Mouse (Mus musculus): Measurements from ENCODE around the gene Ccs. TPM values are rescaled to one million over a fixed set of nuclear protein-coding genes. Genes with fewer than 3 reads are reported as not detected.
"Not testable (repeated sequence)": the region's sequence is repeated elsewhere in the genome, so short reads cannot be mapped to it uniquely, and the experiment has no call there.

Ccs gene
- polyA plus RNA-seq (2015; fragmentation: Nextera tagmentation; extraction: Ambion mirVana), result 33.4 and 41.7 TPM in 2 replicates

GRCm38 (mm10) chr19:4839149-4839548 lies at the start of gene Ccs, which contains the start of gene Ccdc87:
TSS of gene Ccs (minus strand) at chr19:4839332.
TSS of gene Ccdc87 (plus strand) at chr19:4839366.
- H3K27ac ChIP-seq, result no peak within 1 kb of the TSS
- WGBS, result under 1% methylated on average over 25 of the region's 25 CpGs
- H3K4me3 ChIP-seq, result peak within 1 kb of the TSS; percentile 64

DNA sequence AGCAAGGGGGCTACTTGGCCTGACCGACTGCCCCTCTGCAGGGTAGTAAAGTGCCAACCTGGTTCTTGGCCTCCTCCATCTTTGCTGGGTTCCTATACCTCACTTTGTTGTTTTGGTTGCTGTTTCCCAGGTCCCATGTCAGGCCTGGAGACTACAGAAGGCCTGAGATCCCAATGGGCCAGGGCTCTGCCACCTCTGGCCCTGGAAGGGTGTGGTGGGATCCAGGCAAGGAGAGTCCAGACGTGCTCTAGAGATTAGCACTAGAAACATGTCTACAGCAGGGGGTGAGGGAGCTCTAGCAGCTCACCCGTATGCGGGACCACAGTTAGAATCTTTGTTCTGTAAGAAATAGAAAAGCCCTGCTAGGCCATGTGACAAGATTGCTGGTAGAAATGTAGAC lies 44.8 kb upstream of the Ccs start:
- Histone ChIP-seq H3K4me2 (no peak overlapping the region), H3K27ac (no peak overlapping the region), H3K4me1 (replicated peaks) (0 out of 2 replicates have a peak, but pooled peaks cover 4% of the 10 kb centered on the region), H3K4me3 (no peak overlapping the region), H3K27me3 (no peaks in the 10 kb centered on the region), H3K9me3 (replicated peaks) (no peaks in the 10 kb centered on the region), H3K9ac (no peak overlapping the region), H3K36me3 (no peaks in the 10 kb centered on the region)
- ATAC-seq (replicated peaks; ENCODE audit: insufficient number of reproducible peaks, insufficient read depth, low FRiP score, low read depth), result no peak
- WGBS, result 85% methylated on average over 4 of the region's 4 CpGs

More at GRCm38 (mm10) chr19:4839149-4839548, at the start of gene Ccs, which contains the start of gene Ccdc87:
- Histone ChIP-seq H3K4me1 (replicated peaks) (peaks cover 13% of the 10 kb centered on the region), H3K27me3 (peaks cover 29% of the 10 kb centered on the region), H3K4me2 (peak within 1 kb of the TSS; percentile 95), H3K9me3 (replicated peaks) (no peaks in the 10 kb centered on the region), H3K9ac (peak within 1 kb of the TSS; percentile 83), H3K36me3 (no peaks in the 10 kb centered on the region)
- peak; percentile 99 for ATAC-seq (replicated peaks; ENCODE audit: insufficient number of reproducible peaks, insufficient read depth, low FRiP score, low read depth)

DNA sequence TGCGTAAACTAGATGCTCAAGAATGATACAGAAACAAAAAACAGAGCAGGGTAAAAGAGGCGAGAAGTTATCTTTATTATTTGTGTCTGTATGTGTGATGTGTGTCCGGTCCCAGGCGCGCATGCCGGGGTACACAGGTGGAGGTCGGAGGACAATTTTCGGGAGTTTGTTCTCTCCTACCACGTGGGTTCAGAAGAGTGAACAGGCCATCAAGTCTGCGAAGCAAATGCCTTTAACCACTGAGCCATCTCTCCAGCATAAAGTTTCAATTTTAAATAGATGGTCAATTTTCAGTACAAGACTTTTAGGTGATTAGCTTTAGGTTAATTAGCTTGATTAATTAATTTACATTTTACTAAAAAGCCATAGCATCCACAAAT lies 40.2 kb upstream of the Ccs start:
- no peaks in the 10 kb centered on the region for H3K27me3 ChIP-seq
- peak overlapping the region; percentile 92 for H3K9ac ChIP-seq
- H3K27ac ChIP-seq, result no peak overlapping the region
- peak overlapping the region; percentile 86 for H3K4me3 ChIP-seq
- H3K4me2 ChIP-seq, result peak overlapping the region; percentile 96
- H3K36me3 ChIP-seq, result no peaks in the 10 kb centered on the region
- no peaks in the 10 kb centered on the region for H3K9me3 ChIP-seq (replicated peaks)
- 63% methylated on average over 10 of the region's 10 CpGs for WGBS
- ATAC-seq (replicated peaks; ENCODE audit: insufficient number of reproducible peaks, insufficient read depth, low FRiP score, low read depth), result no peak
- peaks cover 13% of the 10 kb centered on the region for H3K4me1 ChIP-seq (replicated peaks)

GRCm38 (mm10) chr19:4878405-4879323 lies 39.5 kb upstream of the Ccs start, which contains the start of gene Zdhhc24:
TSS of gene Zdhhc24 (plus strand) at chr19:4878668.
- Histone ChIP-seq H3K4me2 (peak within 1 kb of the TSS; percentile 96), H3K36me3 (no peaks in the 10 kb centered on the region), H3K9me3 (replicated peaks) (no peaks in the 10 kb centered on the region), H3K4me3 (peak within 1 kb of the TSS; percentile 86), H3K27ac (peak within 1 kb of the TSS; percentile 68), H3K9ac (peak within 1 kb of the TSS; percentile 92), H3K27me3 (no peaks in the 10 kb centered on the region), H3K4me1 (replicated peaks) (peaks cover 13% of the 10 kb centered on the region)
- WGBS, result under 1% methylated on average over 52 of the region's 52 CpGs
- peak; percentile 98 for ATAC-seq (replicated peaks; ENCODE audit: insufficient number of reproducible peaks, insufficient read depth, low FRiP score, low read depth)

DNA sequence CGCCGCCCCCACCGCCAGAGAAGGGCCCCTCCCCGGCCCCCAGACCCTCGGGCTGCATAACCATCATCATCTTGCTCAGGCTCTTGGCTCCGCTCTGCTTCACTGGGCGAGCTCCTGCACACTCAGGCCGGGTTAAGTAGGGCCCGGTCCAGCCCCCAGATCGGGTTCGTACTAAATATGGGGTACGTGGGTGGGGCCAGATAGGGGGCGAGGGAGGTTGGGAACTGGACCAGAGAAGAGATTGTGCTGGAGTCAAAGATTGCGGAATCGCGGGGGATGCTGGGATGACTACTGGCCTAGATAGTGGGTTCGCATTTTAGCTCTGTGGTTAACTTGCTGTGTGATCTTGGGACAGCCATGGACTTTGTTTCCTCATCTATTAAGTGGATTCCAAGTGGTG lies 38.7 kb upstream of the Ccs start, which contains the start of gene Actn3:
TSS of gene Actn3 (minus strand) at position 125 of the 400 bp plus-strand sequence.
- H3K36me3 ChIP-seq, result no peaks in the 10 kb centered on the region

GRCm38 (mm10) chr19:4876755-4877154 lies 37.6 kb upstream of the Ccs start:
- H3K9me3 ChIP-seq (replicated peaks), result no peaks in the 10 kb centered on the region
- H3K27ac ChIP-seq, result no peak overlapping the region
- no peaks in the 10 kb centered on the region for H3K36me3 ChIP-seq
- WGBS, result 80% methylated on average over 3 of the region's 3 CpGs
- no peak overlapping the region for H3K4me3 ChIP-seq
- H3K27me3 ChIP-seq, result no peaks in the 10 kb centered on the region
- no peak overlapping the region for H3K4me2 ChIP-seq
- H3K4me1 ChIP-seq (replicated peaks), result peaks cover 13% of the 10 kb centered on the region
- no peak for ATAC-seq (replicated peaks; ENCODE audit: insufficient number of reproducible peaks, insufficient read depth, low FRiP score, low read depth)
- H3K9ac ChIP-seq, result no peak overlapping the region

More for the DNA sequence above, 38.7 kb upstream of the Ccs start, which contains the start of gene Actn3:
- peak within 1 kb of the TSS; percentile 86 for H3K4me3 ChIP-seq
- peak within 1 kb of the TSS; percentile 68 for H3K27ac ChIP-seq
- peak within 1 kb of the TSS; percentile 92 for H3K9ac ChIP-seq
- H3K9me3 ChIP-seq (replicated peaks), result no peaks in the 10 kb centered on the region
- peak within 1 kb of the TSS; percentile 96 for H3K4me2 ChIP-seq
- H3K27me3 ChIP-seq, result no peaks in the 10 kb centered on the region
- 2% methylated on average over 17 of the region's 17 CpGs for WGBS
- ATAC-seq (replicated peaks; ENCODE audit: insufficient number of reproducible peaks, insufficient read depth, low FRiP score, low read depth), result 0 out of 2 replicates have a peak, but pooled peaks have one; percentile 13
- H3K4me1 ChIP-seq (replicated peaks), result peaks cover 13% of the 10 kb centered on the region

DNA sequence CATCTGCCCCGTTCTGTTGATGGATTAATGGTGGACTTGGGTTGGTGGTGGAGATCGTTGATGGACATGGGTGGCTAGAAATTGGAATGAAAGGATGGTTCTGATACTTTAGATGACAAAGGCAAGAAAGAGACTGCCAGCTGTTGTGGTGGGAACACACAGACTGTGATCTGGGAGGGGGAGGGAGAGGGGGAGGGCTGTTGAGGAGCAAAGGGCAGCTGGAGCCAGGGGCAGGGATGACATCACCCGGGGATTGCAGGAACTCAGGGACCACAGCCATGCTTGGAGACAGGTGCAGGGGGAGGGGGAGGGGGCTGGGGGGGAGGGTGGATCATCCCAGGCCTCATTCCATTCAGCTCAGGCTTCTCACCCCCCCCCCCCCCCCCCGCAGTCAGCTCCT lies 37.1 kb upstream of the Ccs start:
- Histone ChIP-seq H3K9me3 (replicated peaks) (no peaks in the 10 kb centered on the region), H3K9ac (no peak overlapping the region), H3K36me3 (no peaks in the 10 kb centered on the region), H3K27ac (no peak overlapping the region), H3K4me1 (replicated peaks) (peaks cover 13% of the 10 kb centered on the region), H3K4me2 (no peak overlapping the region), H3K27me3 (no peaks in the 10 kb centered on the region), H3K4me3 (no peak overlapping the region)
- no peak for ATAC-seq (replicated peaks; ENCODE audit: insufficient number of reproducible peaks, insufficient read depth, low FRiP score, low read depth)
- 63% methylated on average over 3 of the region's 4 CpGs for WGBS

DNA sequence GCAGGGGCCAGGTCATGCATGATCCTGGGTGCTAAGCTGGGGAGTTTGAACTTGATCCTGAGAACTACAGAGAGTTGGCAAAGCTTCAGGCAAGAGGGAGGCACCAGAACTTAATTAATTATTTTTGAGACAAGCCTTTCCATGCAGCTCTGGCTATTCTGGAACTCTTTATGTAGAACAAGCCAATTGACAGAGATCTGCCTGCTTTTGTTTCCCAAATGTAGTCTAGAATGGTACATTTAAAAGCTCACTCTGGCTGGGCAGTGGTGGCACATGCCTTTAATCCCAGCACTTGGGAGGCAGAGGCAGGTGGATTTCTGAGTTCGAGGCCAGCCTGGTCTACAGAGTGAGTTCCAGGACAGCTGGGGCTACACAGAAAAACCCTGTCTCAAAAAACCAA lies 35.5 kb upstream of the Ccs start:
- WGBS, result 72% methylated on average over 1 of the region's 1 CpGs
- not testable (repeated sequence) for ATAC-seq (replicated peaks; ENCODE audit: insufficient number of reproducible peaks, insufficient read depth, low FRiP score, low read depth)

GRCm38 (mm10) chr19:4865147-4865546 lies 26.0 kb upstream of the Ccs start:
- Histone ChIP-seq H3K27me3 (peaks cover 19% of the 10 kb centered on the region), H3K9me3 (replicated peaks) (no peaks in the 10 kb centered on the region), H3K9ac (no peak overlapping the region), H3K4me3 (no peak overlapping the region), H3K27ac (no peak overlapping the region), H3K4me2 (peak overlapping the region; percentile 48), H3K36me3 (no peaks in the 10 kb centered on the region), H3K4me1 (replicated peaks) (peaks cover 4% of the 10 kb centered on the region; the same call in 1 of the 2 replicates)
- no peak for ATAC-seq (replicated peaks; ENCODE audit: insufficient number of reproducible peaks, insufficient read depth, low FRiP score, low read depth)
- 6% methylated on average over 17 of the region's 17 CpGs for WGBS

More for the DNA sequence above, 35.5 kb upstream of the Ccs start:
- H3K36me3 ChIP-seq; H3K4me3 ChIP-seq; H3K4me2 ChIP-seq; H3K27me3 ChIP-seq; H3K9ac ChIP-seq; H3K9me3 ChIP-seq (replicated peaks); H3K27ac ChIP-seq: not testable (repeated sequence)
- H3K4me1 ChIP-seq (replicated peaks), result peaks cover 13% of the 10 kb centered on the region

DNA sequence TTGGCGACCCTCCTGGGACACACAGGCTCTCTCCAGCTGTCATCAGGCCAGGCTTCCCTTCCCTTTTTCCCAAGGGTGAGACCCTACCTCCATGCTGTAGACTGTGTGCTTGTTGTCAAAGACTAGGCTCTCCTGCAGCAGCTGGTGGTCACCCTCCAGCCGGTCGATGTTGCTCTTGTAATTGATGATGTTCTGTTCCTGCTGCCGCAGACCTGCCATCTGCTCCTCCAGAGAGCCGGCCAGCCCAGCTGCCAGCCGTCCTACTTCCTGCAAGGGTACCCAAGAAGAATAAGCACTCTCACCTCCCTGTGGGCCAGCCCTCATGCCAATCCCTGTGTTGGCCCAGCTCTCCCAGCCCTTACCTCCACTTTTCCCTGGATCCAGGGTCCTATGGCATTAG lies 23.9 kb upstream of the Ccs start:
- no peak overlapping the region for H3K27ac ChIP-seq
- no peaks in the 10 kb centered on the region for H3K9me3 ChIP-seq (replicated peaks)
- H3K9ac ChIP-seq, result no peak overlapping the region
- H3K4me3 ChIP-seq, result no peak overlapping the region
- 77% methylated on average over 6 of the region's 6 CpGs for WGBS
- ATAC-seq (replicated peaks; ENCODE audit: insufficient number of reproducible peaks, insufficient read depth, low FRiP score, low read depth), result no peak
- H3K4me2 ChIP-seq, result no peak overlapping the region
- H3K36me3 ChIP-seq, result no peaks in the 10 kb centered on the region
- peaks cover 15% of the 10 kb centered on the region for H3K27me3 ChIP-seq
- H3K4me1 ChIP-seq (replicated peaks), result peaks cover 4% of the 10 kb centered on the region; the same call in 1 of the 2 replicates

GRCm38 (mm10) chr19:4859081-4859480 lies 19.9 kb upstream of the Ccs start:
- WGBS, result 38% methylated on average over 6 of the region's 6 CpGs
- no peaks in the 10 kb centered on the region for H3K9me3 ChIP-seq (replicated peaks)
- H3K36me3 ChIP-seq, result no peaks in the 10 kb centered on the region
- no peak overlapping the region for H3K4me3 ChIP-seq
- H3K4me1 ChIP-seq (replicated peaks), result peaks cover 13% of the 10 kb centered on the region
- H3K27me3 ChIP-seq, result peaks cover 18% of the 10 kb centered on the region; the same call in 1 of the 2 replicates
- no peak overlapping the region for H3K4me2 ChIP-seq
- no peak for ATAC-seq (replicated peaks; ENCODE audit: insufficient number of reproducible peaks, insufficient read depth, low FRiP score, low read depth)
- H3K27ac ChIP-seq, result no peak overlapping the region
- H3K9ac ChIP-seq, result no peak overlapping the region
